Mouse (Mus musculus) megakaryocyte, embryonic 14.5 days (primary cell): ENCODE measurements around the gene Ap2b1. TPM values are rescaled to one million over a fixed set of nuclear protein-coding genes. Genes with fewer than 3 reads are reported as not detected.

ENCODE experiments used
- H3K27me3 ChIP-seq: replicated peaks from 2 replicates; pipeline ENCODE3; 2012; ENCODE audit warnings: inconsistent platforms
- H3K36me3 ChIP-seq: replicated peaks from 2 replicates; pipeline ENCODE3; 2012; ENCODE audit warnings: low read length, inconsistent platforms, mixed read lengths
- H3K4me1 ChIP-seq: 2 replicates; pipeline ENCODE4 v1.6.1; 2012; ENCODE audit warnings: inconsistent platforms
- H3K4me3 ChIP-seq: replicated peaks from 2 replicates; pipeline ENCODE3; 2012; ENCODE audit warnings: moderate library complexity, mild to moderate bottlenecking, inconsistent platforms
- H3K9me3 ChIP-seq: 2 replicates; pipeline ENCODE4 v1.6.1; 2012; ENCODE audit warnings: inconsistent platforms
- FLI1 ChIP-seq: IDR thresholded peaks from 2 replicates; pipeline ENCODE4 v1.6.1; 2012; ENCODE audit warnings: low read length, inconsistent platforms, mixed read lengths
- GATA1 ChIP-seq: IDR thresholded peaks from 3 replicates; pipeline ENCODE4 v1.6.1; 2012; ENCODE audit warnings: mixed read lengths, low read length, inconsistent platforms, borderline replicate concordance
- polyA plus RNA-seq: library from polyadenylated mRNA; stranded (reverse); fragments of >175 nt; gene quantifications from 2 replicates; pipeline ENCODE4 v1.2.3, GENCODE M21; 2012; ENCODE audit warnings: low replicate concordance; ENCODE audit not compliant: insufficient read depth

Ap2b1 gene
- polyA plus RNA-seq, 1 experiment, result 13.6 TPM

DNA sequence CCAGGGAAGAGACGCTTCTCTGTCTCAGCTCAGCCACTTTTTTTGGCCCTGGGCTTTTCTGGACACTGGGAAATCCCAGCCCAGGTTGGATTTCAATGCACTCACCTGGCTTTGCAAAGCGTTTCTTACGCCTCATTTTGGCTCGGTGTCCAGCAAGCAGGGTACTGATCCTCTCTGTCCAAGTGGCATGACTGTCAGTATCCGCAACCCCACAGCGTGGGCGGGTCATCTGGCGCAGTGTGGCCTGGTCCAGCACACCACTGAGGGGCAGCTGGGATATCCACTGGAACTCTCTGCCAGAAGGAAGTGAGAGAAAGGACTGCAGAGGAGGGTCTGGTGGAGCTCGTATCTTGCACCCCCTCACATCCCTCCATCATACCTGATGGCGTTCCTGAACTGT is 152.5 kb downstream of the Ap2b1 start:
- TF ChIP-seq FLI1 (no peak), GATA1 (no peak)
- Histone ChIP-seq H3K4me3 (no peak overlapping the region), H3K4me1 (peaks cover 63% of the 10 kb centered on the region), H3K9me3 (no peaks in the 10 kb centered on the region), H3K27me3 (peaks cover 69% of the 10 kb centered on the region), H3K36me3 (no peaks in the 10 kb centered on the region)

GRCm38 (mm10) chr11:83454548-83454947 is 155.7 kb downstream of the Ap2b1 start:
- Histone ChIP-seq H3K27me3 (peaks cover 64% of the 10 kb centered on the region), H3K9me3 (no peaks in the 10 kb centered on the region), H3K36me3 (no peaks in the 10 kb centered on the region), H3K4me3 (peak overlapping the region; percentile 20), H3K4me1 (peaks cover 39% of the 10 kb centered on the region)
- TF ChIP-seq FLI1, result no peak
- TF ChIP-seq GATA1, result no peak

Other genes starting within 250 kb of the Ap2b1 start
- 9.0 TPM in 1 of 2 replicates, not detected in the other for gene Slfn2, start 233.9 kb upstream of the Ap2b1 start, polyA plus RNA-seq
- gene Slfn1, start 182.2 kb upstream of the Ap2b1 start, polyA plus RNA-seq, result 0.28 TPM in 1 of 2 replicates, not detected in the other
- gene Slfn4, start 123.8 kb upstream of the Ap2b1 start, polyA plus RNA-seq, result 0.03 TPM in 1 of 2 replicates, not detected in the other
- gene Slfn3, start 107.7 kb upstream of the Ap2b1 start, polyA plus RNA-seq, result 0.07 TPM in 1 of 2 replicates, not detected in the other
- 1.4 TPM in 1 of 2 replicates, not detected in the other for gene Slfn14, start 12.3 kb upstream of the Ap2b1 start, polyA plus RNA-seq
- gene Pex12, start 3.6 kb downstream of the Ap2b1 start, polyA plus RNA-seq, result 2.2 and 9.8 TPM in 2 replicates
- gene Rasl10b, start 110.1 kb downstream of the Ap2b1 start, polyA plus RNA-seq, result 0.17 and 1.7 TPM in 2 replicates
- not detected in 2 replicates for gene Gas2l2, start 130.4 kb downstream of the Ap2b1 start, polyA plus RNA-seq
- gene 1700020L24Rik, start 138.7 kb downstream of the Ap2b1 start, polyA plus RNA-seq, result 2.3 TPM in 1 of 2 replicates, not detected in the other
- gene Mmp28, start 164.0 kb downstream of the Ap2b1 start, polyA plus RNA-seq, result 1.3 TPM in 1 of 2 replicates, not detected in the other
- gene Taf15, start 174.1 kb downstream of the Ap2b1 start, polyA plus RNA-seq, result 8.7 and 97.3 TPM in 2 replicates
- gene Heatr9, start 223.2 kb downstream of the Ap2b1 start, polyA plus RNA-seq, result not detected in 2 replicates
- gene Ccl5, start 231.5 kb downstream of the Ap2b1 start, polyA plus RNA-seq, result 10.7 TPM in 1 of 2 replicates, not detected in the other